Mouse (Mus musculus): ENCODE measurements around the gene Hist2h2ab. TPM values are rescaled to one million over a fixed set of nuclear protein-coding genes. Genes with fewer than 3 reads are reported as not detected.
"Not testable (repeated sequence)": the region's sequence is repeated elsewhere in the genome, so short reads cannot be mapped to it uniquely, and the experiment has no call there.

The Hist2h2ab gene
- polyA plus RNA-seq, 1 experiment from 2014 or later = not detected

GRCm38 (mm10) chr3:96267541-96267940, 47.9 kb downstream of the Hist2h2ab start:
- Histone ChIP-seq H3K27ac (peak overlapping the region; percentile 97), H3K4me1 (peaks cover 7% of the 10 kb centered on the region), H3K4me2 (peak overlapping the region; percentile 60), H3K36me3 (no peaks in the 10 kb centered on the region), H3K9ac (no peak overlapping the region), H3K9me3 (no peaks in the 10 kb centered on the region), H3K27me3 (replicated peaks) (no peaks in the 10 kb centered on the region), H3K4me3 (replicated peaks) (no peak overlapping the region)
- no peak for ATAC-seq (ENCODE audit: insufficient read depth, low FRiP score, low read depth)
- 67% methylated on average over 4 of the region's 4 CpGs for WGBS

GRCm38 (mm10) chr3:96268051-96268775, 48.5 kb downstream of the Hist2h2ab start, which contains the start of gene Hist2h3b:
Gene Hist2h3b, plus strand, starts transcription at chr3:96268654.
- peaks cover 7% of the 10 kb centered on the region for H3K4me1 ChIP-seq
- no peaks in the 10 kb centered on the region for H3K9me3 ChIP-seq
- peak within 1 kb of the TSS; percentile 98 for H3K27ac ChIP-seq
- H3K4me2 ChIP-seq = peak within 1 kb of the TSS; percentile 65
- H3K4me3 ChIP-seq (replicated peaks) = peak within 1 kb of the TSS; percentile 45
- ATAC-seq (ENCODE audit: insufficient read depth, low FRiP score, low read depth) = peak; percentile 62
- H3K27me3 ChIP-seq (replicated peaks) = no peaks in the 10 kb centered on the region
- H3K9ac ChIP-seq = peak within 1 kb of the TSS; percentile 0; the same call in 1 of the 2 replicates
- H3K36me3 ChIP-seq = no peaks in the 10 kb centered on the region
- WGBS = 13% methylated on average over 30 of the region's 30 CpGs

GRCm38 (mm10) chr3:96268776-96269378, 49.2 kb downstream of the Hist2h2ab start:
- not testable (repeated sequence) for H3K9me3 ChIP-seq; H3K27me3 ChIP-seq (replicated peaks); H3K36me3 ChIP-seq; H3K9ac ChIP-seq; H3K4me1 ChIP-seq
- ATAC-seq (ENCODE audit: insufficient read depth, low FRiP score, low read depth) = peak; percentile 13
- peak overlapping the region; percentile 45 for H3K4me3 ChIP-seq (replicated peaks)
- H3K4me2 ChIP-seq = peak overlapping the region; percentile 65
- peak overlapping the region; percentile 98 for H3K27ac ChIP-seq
- 0% methylated on average over 15 of the region's 44 CpGs for WGBS

Small RNA genes lying within 50 kb of the gene (microRNA-seq; reads per million reads assigned to microRNA genes)
- not detected for gene Gm44492
- not detected for gene Gm47311
- gene Gm47313 = not detected

Other genes starting within 250 kb of the Hist2h2ab start
- gene Plekho1, start 223.9 kb upstream of the Hist2h2ab start, polyA plus RNA-seq (2015; fragmentation: Nextera tagmentation; extraction: Ambion mirVana) = 30.9 and 33.2 TPM in 2 replicates
- gene Vps45, start 161.4 kb upstream of the Hist2h2ab start, polyA plus RNA-seq (2015; fragmentation: Nextera tagmentation; extraction: Ambion mirVana) = 33.9 and 35.1 TPM in 2 replicates
- 20.0 and 22.3 TPM in 2 replicates for gene Otud7b, start 115.3 kb upstream of the Hist2h2ab start, polyA plus RNA-seq (2015; fragmentation: Nextera tagmentation; extraction: Ambion mirVana)
- 13.7 and 15.0 TPM in 2 replicates for gene Mtmr11, start 57.9 kb upstream of the Hist2h2ab start, polyA plus RNA-seq (2015; fragmentation: Nextera tagmentation; extraction: Ambion mirVana)
- 135 and 139 TPM in 2 replicates for gene Sf3b4, start 47.5 kb upstream of the Hist2h2ab start, polyA plus RNA-seq (2015; fragmentation: Nextera tagmentation; extraction: Ambion mirVana)
- gene Sv2a, start 38.7 kb upstream of the Hist2h2ab start, polyA plus RNA-seq (2015; fragmentation: Nextera tagmentation; extraction: Ambion mirVana) = 5.7 and 6.4 TPM in 2 replicates
- gene Bola1, start 156 bp upstream of the Hist2h2ab start, polyA plus RNA-seq (2015; fragmentation: Nextera tagmentation; extraction: Ambion mirVana) = 54.8 and 55.0 TPM in 2 replicates
- gene Hist2h2ac, start 1.0 kb downstream of the Hist2h2ab start, polyA plus RNA-seq (2015; fragmentation: Nextera tagmentation; extraction: Ambion mirVana) = 11.4 and 14.5 TPM in 2 replicates
- gene Hist2h2be, start 1.3 kb downstream of the Hist2h2ab start, polyA plus RNA-seq (2015; fragmentation: Nextera tagmentation; extraction: Ambion mirVana) = 8.0 and 8.8 TPM in 2 replicates
- 5.6 and 8.7 TPM in 2 replicates for gene Hist2h3c2, start 19.3 kb downstream of the Hist2h2ab start, polyA plus RNA-seq (2015; fragmentation: Nextera tagmentation; extraction: Ambion mirVana)
- gene Hist2h2aa2, start 20.4 kb downstream of the Hist2h2ab start, polyA plus RNA-seq (2015; fragmentation: Nextera tagmentation; extraction: Ambion mirVana) = 50.4 and 70.5 TPM in 2 replicates
- 23.0 and 26.2 TPM in 2 replicates for gene Hist2h2aa1, start 25.6 kb downstream of the Hist2h2ab start, polyA plus RNA-seq (2015; fragmentation: Nextera tagmentation; extraction: Ambion mirVana)
- gene Hist2h3c1, start 26.8 kb downstream of the Hist2h2ab start, polyA plus RNA-seq (2015; fragmentation: Nextera tagmentation; extraction: Ambion mirVana) = 1.9 and 2.5 TPM in 2 replicates
- gene Hist2h4, start 43.4 kb downstream of the Hist2h2ab start, polyA plus RNA-seq (2015; fragmentation: Nextera tagmentation; extraction: Ambion mirVana) = 9.7 and 18.1 TPM in 2 replicates
- gene Hist2h3b, start 48.8 kb downstream of the Hist2h2ab start, polyA plus RNA-seq (2015; fragmentation: Nextera tagmentation; extraction: Ambion mirVana) = 62.1 and 69.4 TPM in 2 replicates
- 8.2 and 11.2 TPM in 2 replicates for gene Hist2h2bb, start 49.9 kb downstream of the Hist2h2ab start, polyA plus RNA-seq (2015; fragmentation: Nextera tagmentation; extraction: Ambion mirVana)
- 3.8 and 4.4 TPM in 2 replicates for gene Fcgr1, start 74.1 kb downstream of the Hist2h2ab start, polyA plus RNA-seq (2015; fragmentation: Nextera tagmentation; extraction: Ambion mirVana)
- gene BC107364, start 232.4 kb downstream of the Hist2h2ab start, polyA plus RNA-seq (2015; fragmentation: Nextera tagmentation; extraction: Ambion mirVana) = 0.28 and 0.37 TPM in 2 replicates